Mouse (Mus musculus) layer of hippocampus, adult 6 months (tissue): ENCODE results near the gene Twf2. TPM values are rescaled to one million over a fixed set of nuclear protein-coding genes. Genes with fewer than 3 reads are reported as not detected.

Source experiments
- long read RNA-seq, 2 experiments: library from polyadenylated mRNA; unstranded; transcript quantifications; one replicate each; pipeline ENCODE4 v2.0.0; 2019 to 2020
- microRNA-seq: library from miRNA; unstranded; fragments of <30 nt; microRNA quantifications from one replicate; pipeline ENCODE4 v1.2.0, GENCODE M21; 2020
- polyA plus RNA-seq: library from polyadenylated mRNA; unstranded; fragments of <200 nt; fragmentation: Nextera tagmentation; gene quantifications from 2 replicates; pipeline ENCODE4 v1.2.3, GENCODE M21; 2021

Twf2 gene
- polyA plus RNA-seq = 58.5 and 63.2 TPM in 2 replicates
- long read RNA-seq, experiment 1, transcript Twf2-201 (9 exons, 1,596 nt) = major isoform, 97 of 112 reads
- long read RNA-seq, experiment 1, partial matches to known transcripts = 7 of 112 reads
- long read RNA-seq, experiment 1, other reads (novel, unspliced or antisense) = 7 of 112 reads
- long read RNA-seq, experiment 2, transcript Twf2-201 (9 exons, 1,596 nt) = major isoform, 232 of 259 reads
- long read RNA-seq, experiment 2, partial matches to known transcripts = 1 of 259 reads
- long read RNA-seq, experiment 2, other reads (novel, unspliced or antisense) = 25 of 259 reads

GRCm38 (mm10) chr9:106202819-106203636 is at the start of gene Twf2:
TSS of gene Twf2 (plus strand) at chr9:106203108.

GRCm38 (mm10) chr9:106158037-106158491 is 44.8 kb upstream of the Twf2 start, which contains the start of gene Glyctk:
TSS of gene Glyctk (minus strand) at chr9:106158138.

GRCm38 (mm10) chr9:106170556-106171345 is 32.2 kb upstream of the Twf2 start, which contains the start of gene Wdr82:
TSS of gene Wdr82 (plus strand) at chr9:106170928.

GRCm38 (mm10) chr9:106199535-106200272 is 3.2 kb upstream of the Twf2 start, which contains the start of gene Ppm1m:
TSS of gene Ppm1m (minus strand) at chr9:106199746.

GRCm38 (mm10) chr9:106222261-106222851 is 19.4 kb downstream of the Twf2 start, which contains the start of gene Tlr9:
TSS of gene Tlr9 (plus strand) at chr9:106222598.

Small RNA genes lying within 50 kb of the gene (microRNA-seq; reads per million reads assigned to microRNA genes)
- 5.8 reads per million, percentile 21 among the genes with 10 or more reads in this experiment for gene Mir135a-1
- 69,553 reads per million, percentile 99 among the genes with 10 or more reads in this experiment for gene Mirlet7g

Other genes with a start within 250 kb of the Twf2 start
- gene Col6a5, start 242.5 kb upstream of the Twf2 start, polyA plus RNA-seq = 0.01 and 0.08 TPM in 2 replicates
- 0.09 and 0.28 TPM in 2 replicates for gene Col6a4, start 106.3 kb upstream of the Twf2 start, polyA plus RNA-seq
- gene Glyctk, start 45.0 kb upstream of the Twf2 start, polyA plus RNA-seq = 0.88 and 0.98 TPM in 2 replicates
- 42.3 and 42.8 TPM in 2 replicates for gene Wdr82, start 32.2 kb upstream of the Twf2 start, polyA plus RNA-seq
- 16.0 and 20.8 TPM in 2 replicates for gene Ppm1m, start 3.4 kb upstream of the Twf2 start, polyA plus RNA-seq
- gene Tlr9, start 19.5 kb downstream of the Twf2 start, polyA plus RNA-seq = 0.38 and 0.40 TPM in 2 replicates
- 78.2 and 79.3 TPM in 2 replicates for gene Alas1, start 45.5 kb downstream of the Twf2 start, polyA plus RNA-seq
- gene Poc1a, start 78.0 kb downstream of the Twf2 start, polyA plus RNA-seq = 23.8 and 25.6 TPM in 2 replicates
- 12.0 and 14.6 TPM in 2 replicates for gene Dusp7, start 165.5 kb downstream of the Twf2 start, polyA plus RNA-seq
- gene Rpl29, start 226.3 kb downstream of the Twf2 start, polyA plus RNA-seq = 582 and 680 TPM in 2 replicates
- 7.1 and 10.5 TPM in 2 replicates for gene Acy1, start 235.2 kb downstream of the Twf2 start, polyA plus RNA-seq
- gene Abhd14b, start 244.4 kb downstream of the Twf2 start, polyA plus RNA-seq = 11.8 and 17.3 TPM in 2 replicates
- gene Abhd14a, start 244.6 kb downstream of the Twf2 start, polyA plus RNA-seq = 61.5 and 66.8 TPM in 2 replicates